Mouse (Mus musculus) midbrain, embryonic 11.5 days (tissue): ENCODE data around the gene 8030474K03Rik. TPM values are rescaled to one million over a fixed set of nuclear protein-coding genes. Genes with fewer than 3 reads are reported as not detected.
"Not testable (repeated sequence)": the region's sequence is repeated elsewhere in the genome, so short reads cannot be mapped to it uniquely, and the experiment has no call there.

ENCODE experiments used
- ATAC-seq: fragments of 200-750 bp; cut with Nextera tagmentation; 2 replicates; pipeline ENCODE4 v1.8.0; 2017; ENCODE audit warnings: moderate TSS enrichment, moderate library complexity; ENCODE audit not compliant: low FRiP score
- DNase-seq: peaks from one replicate; pipeline ENCODE4 v3.0.0; 2015; ENCODE audit warnings: low spot score; ENCODE audit errors: missing footprints
- H3K27ac ChIP-seq: fragments of 300-500 bp; sonication (generic); 2 replicates; pipeline ENCODE4 v1.5.1; 2014; ENCODE audit warnings: low read depth, low read length
- H3K27me3 ChIP-seq: fragments of 300-500 bp; sonication (generic); 2 replicates; pipeline ENCODE4 v1.6.1; 2014; ENCODE audit warnings: mild to moderate bottlenecking, low read length, moderate library complexity, mixed read lengths; ENCODE audit not compliant: control insufficient read depth, insufficient read depth
- H3K36me3 ChIP-seq: fragments of 300-500 bp; sonication (generic); 2 replicates; pipeline ENCODE4 v1.6.1; 2014; ENCODE audit warnings: mild to moderate bottlenecking, low read length, moderate library complexity, mixed read lengths; ENCODE audit not compliant: control insufficient read depth, insufficient read depth
- H3K4me1 ChIP-seq: fragments of 300-500 bp; sonication (generic); 2 replicates; pipeline ENCODE4 v1.6.1; 2014; ENCODE audit warnings: low read length; ENCODE audit not compliant: control insufficient read depth, insufficient read depth
- H3K4me2 ChIP-seq: fragments of 300-500 bp; sonication (generic); 2 replicates; pipeline ENCODE4 v1.6.1; 2014; ENCODE audit warnings: mild to moderate bottlenecking, moderate library complexity
- H3K4me3 ChIP-seq: fragments of 300-500 bp; sonication (generic); 2 replicates; pipeline ENCODE4 v1.5.1; 2014; ENCODE audit warnings: low read depth, low read length
- H3K9ac ChIP-seq: fragments of 300-500 bp; sonication (generic); 2 replicates; pipeline ENCODE4 v1.6.1; 2014; ENCODE audit warnings: low read length
- H3K9me3 ChIP-seq: fragments of 300-500 bp; sonication (generic); 2 replicates; pipeline ENCODE4 v1.6.1; 2016; ENCODE audit warnings: low read length; ENCODE audit not compliant: control insufficient read depth
- WGBS: fragments of 180-500 bp; shearing (Covaris S2); extraction: QIAGEN DNeasy Blood & Tissue Kit; methylation state at CpG from one replicate; pipeline ENCODE4 v1.1.7; 2014; 5-methylcytosine and 5-hydroxymethylcytosine counted together
- polyA plus RNA-seq: library from polyadenylated mRNA; unstranded; fragments of >200 nt; fragmentation: Nextera tagmentation; extraction: Ambion mirVana; gene quantifications from 2 replicates; pipeline ENCODE4 v1.2.1, GENCODE M21; 2014

Gene 8030474K03Rik
- polyA plus RNA-seq, 1 experiment from 2014 or later, result not detected

DNA sequence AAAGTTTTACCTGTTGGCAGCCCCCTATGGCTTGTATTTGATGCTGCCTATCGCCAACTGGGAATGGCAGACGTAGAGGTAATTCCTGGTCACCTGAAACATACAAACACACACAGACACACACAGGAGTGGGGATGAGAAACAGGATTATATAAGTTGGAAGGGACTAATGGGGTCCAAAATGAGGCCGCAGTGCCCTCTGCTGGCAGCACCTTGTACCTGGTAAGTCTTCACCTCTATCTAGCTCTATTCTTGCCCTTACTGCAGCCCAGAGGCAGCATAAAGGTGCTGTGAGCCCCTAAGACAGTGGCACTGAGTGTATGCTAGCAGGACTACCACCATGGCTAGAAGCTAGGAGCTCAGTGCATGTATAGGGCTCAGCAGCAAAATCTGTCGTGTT lies 2.9 kb upstream of the 8030474K03Rik start:
- Histone ChIP-seq H3K36me3 (no peaks in the 10 kb centered on the region), H3K4me2 (no peak overlapping the region), H3K9ac (no peak overlapping the region), H3K9me3 (no peaks in the 10 kb centered on the region), H3K4me3 (no peak overlapping the region), H3K4me1 (no peaks in the 10 kb centered on the region), H3K27ac (no peak overlapping the region), H3K27me3 (peaks cover 2% of the 10 kb centered on the region; the same call in 1 of the 2 replicates)
- no peak for ATAC-seq
- 47% methylated on average over 4 of the region's 4 CpGs for WGBS
- DNase-seq, result peak; percentile 89

DNA sequence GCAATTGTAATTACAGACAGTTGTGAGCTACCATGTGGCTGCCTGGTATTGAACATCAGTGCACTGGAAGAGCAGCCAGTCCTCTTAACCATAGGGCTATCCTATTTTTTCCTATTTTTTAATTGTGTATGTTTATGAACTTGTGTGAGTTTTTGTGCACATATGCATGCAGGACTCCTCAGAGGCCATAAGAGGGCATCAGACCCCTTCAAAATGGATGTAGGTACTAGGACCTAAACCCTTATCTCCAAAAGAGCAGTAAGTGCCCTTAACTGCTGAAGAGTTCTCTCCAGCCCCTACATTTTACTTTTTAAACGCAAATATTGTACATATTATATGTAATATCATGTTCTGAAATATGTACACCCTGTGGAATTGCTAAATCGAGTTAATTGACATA lies 11.1 kb downstream of the 8030474K03Rik start:
- no peaks in the 10 kb centered on the region for H3K9me3 ChIP-seq
- no peaks in the 10 kb centered on the region for H3K36me3 ChIP-seq
- no peak overlapping the region for H3K27ac ChIP-seq
- H3K4me2 ChIP-seq, result no peak overlapping the region
- no peak overlapping the region for H3K9ac ChIP-seq
- ATAC-seq (no peak), DNase-seq (no peak)
- H3K4me3 ChIP-seq, result no peak overlapping the region
- H3K4me1 ChIP-seq, result no peaks in the 10 kb centered on the region
- WGBS, result 29% methylated on average over 2 of the region's 2 CpGs
- H3K27me3 ChIP-seq, result peaks cover 2% of the 10 kb centered on the region; the same call in 1 of the 2 replicates

DNA sequence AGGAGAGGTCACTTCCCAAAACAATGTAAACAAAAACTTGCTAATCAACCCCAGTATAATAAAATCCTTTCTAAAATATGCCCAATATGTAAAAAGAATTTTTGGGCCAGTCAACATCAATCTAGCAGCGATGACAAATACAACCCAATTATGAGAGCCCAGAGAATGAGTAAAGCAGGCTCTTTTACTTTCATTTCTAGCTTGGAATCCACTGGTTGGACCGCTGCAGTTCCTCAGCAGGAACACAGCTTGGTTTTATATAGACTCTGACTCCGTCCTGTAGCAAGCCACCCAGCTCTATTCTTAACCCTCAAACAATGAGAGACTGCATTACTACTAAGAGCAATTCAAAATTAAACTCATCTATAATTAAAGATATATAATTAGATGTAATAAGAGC lies 17.3 kb downstream of the 8030474K03Rik start:
- no peak overlapping the region for H3K27ac ChIP-seq
- 65% methylated on average over 3 of the region's 3 CpGs for WGBS
- H3K4me3 ChIP-seq, result no peak overlapping the region
- no peaks in the 10 kb centered on the region for H3K9me3 ChIP-seq
- no peak overlapping the region for H3K9ac ChIP-seq
- peaks cover 9% of the 10 kb centered on the region for H3K27me3 ChIP-seq
- ATAC-seq, result no peak
- H3K4me1 ChIP-seq, result no peaks in the 10 kb centered on the region
- no peak overlapping the region for H3K4me2 ChIP-seq
- no peaks in the 10 kb centered on the region for H3K36me3 ChIP-seq
- no peak for DNase-seq

DNA sequence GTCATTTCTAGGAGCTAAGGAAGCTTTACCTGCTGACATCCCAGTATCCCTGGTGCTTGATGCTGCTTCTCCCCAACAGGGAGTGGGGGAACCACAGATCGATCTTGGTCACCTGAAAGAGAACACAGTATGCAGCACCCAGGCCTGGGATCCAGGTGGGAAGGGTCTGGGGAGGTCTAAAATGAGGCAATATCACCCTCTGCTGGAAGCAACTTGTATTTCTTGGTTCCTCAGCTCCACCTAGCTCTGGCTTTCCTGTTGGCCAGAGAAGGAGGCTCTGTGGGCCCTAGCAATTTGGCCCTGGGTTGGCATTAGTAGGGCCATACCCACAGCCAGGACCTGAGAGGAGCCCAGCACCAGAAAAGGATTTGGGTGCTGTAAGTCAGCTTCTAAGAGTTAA lies 24.7 kb downstream of the 8030474K03Rik start:
- Histone ChIP-seq H3K4me1 (no peaks in the 10 kb centered on the region), H3K27ac (no peak overlapping the region), H3K9ac (no peak overlapping the region), H3K9me3 (no peaks in the 10 kb centered on the region), H3K36me3 (no peaks in the 10 kb centered on the region), H3K27me3 (peaks cover 6% of the 10 kb centered on the region), H3K4me3 (no peak overlapping the region), H3K4me2 (no peak overlapping the region)
- DNase-seq (no peak), ATAC-seq (no peak)
- 44% methylated on average over 1 of the region's 1 CpGs for WGBS

DNA sequence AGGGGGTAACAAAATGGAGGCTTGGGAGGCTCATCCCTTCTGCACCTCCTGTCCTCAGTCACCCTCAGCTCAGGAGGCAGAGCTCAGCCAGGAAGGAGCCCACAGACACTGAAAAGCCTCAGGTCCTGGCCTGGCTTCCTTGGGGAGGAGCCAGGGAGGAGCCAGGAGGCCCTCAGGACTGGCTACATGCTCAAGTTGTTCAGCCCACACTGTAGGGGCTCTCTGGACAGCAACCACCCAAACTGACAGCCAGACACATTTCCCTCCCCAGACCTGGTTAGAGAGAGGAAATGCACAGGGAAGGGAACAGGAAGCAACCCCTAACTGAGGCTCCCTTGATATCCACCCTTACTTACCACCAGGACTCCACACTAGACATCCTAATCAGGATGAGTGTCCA lies 25.5 kb downstream of the 8030474K03Rik start:
- not testable (repeated sequence) for H3K4me2 ChIP-seq, ATAC-seq, DNase-seq, H3K27ac ChIP-seq, H3K9ac ChIP-seq, H3K9me3 ChIP-seq, H3K4me3 ChIP-seq, H3K36me3 ChIP-seq, H3K27me3 ChIP-seq, H3K4me1 ChIP-seq

DNA sequence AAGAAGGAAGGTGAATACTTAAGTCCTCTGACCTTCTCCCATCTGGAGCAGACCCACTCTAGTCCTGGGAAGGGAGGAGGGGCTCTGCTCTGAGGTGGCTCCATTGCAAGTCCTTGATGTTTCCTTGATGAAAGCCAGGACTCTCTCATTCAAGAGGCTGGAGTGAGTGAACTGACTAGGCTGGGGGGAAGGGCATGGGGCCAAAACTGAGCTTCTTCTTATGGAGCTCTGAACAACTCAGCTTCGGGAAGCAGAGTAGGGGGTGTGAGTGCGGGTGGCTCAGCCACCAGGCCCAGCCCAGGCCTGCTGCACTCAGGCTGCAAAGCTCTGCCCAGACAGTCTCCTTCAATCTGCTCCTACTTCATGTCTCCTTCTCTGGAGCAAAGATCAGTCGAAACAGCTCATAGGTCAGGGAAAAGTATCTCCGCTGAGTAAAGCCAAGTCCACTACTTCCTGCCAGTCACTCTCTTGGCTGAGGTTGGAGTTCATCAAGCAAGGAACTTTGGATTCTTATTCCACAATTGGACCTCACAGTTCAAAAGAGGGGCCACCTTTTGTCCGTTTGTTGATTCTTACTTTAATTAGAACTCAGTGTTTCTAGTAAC lies 52.8 kb downstream of the 8030474K03Rik start:
- peaks cover 50% of the 10 kb centered on the region for H3K27me3 ChIP-seq
- H3K9me3 ChIP-seq, result no peaks in the 10 kb centered on the region
- no peaks in the 10 kb centered on the region for H3K36me3 ChIP-seq
- H3K4me1 ChIP-seq, result no peaks in the 10 kb centered on the region
- no peak overlapping the region for H3K4me2 ChIP-seq
- no peak overlapping the region for H3K4me3 ChIP-seq
- DNase-seq (no peak), ATAC-seq (no peak)
- 42% methylated on average over 5 of the region's 5 CpGs for WGBS
- H3K9ac ChIP-seq, result no peak overlapping the region
- H3K27ac ChIP-seq, result no peak overlapping the region

Other genes with a start within 250 kb of the 8030474K03Rik start
- 237 and 262 TPM in 2 replicates for gene Ogt, start 154.6 kb upstream of the 8030474K03Rik start, polyA plus RNA-seq
- 0.12 and 0.20 TPM in 2 replicates for gene Cxcr3, start 60.4 kb upstream of the 8030474K03Rik start, polyA plus RNA-seq
- gene Gm4779, start 233 bp upstream of the 8030474K03Rik start, polyA plus RNA-seq, result not detected in 2 replicates
- gene Nhsl2, start 54.7 kb downstream of the 8030474K03Rik start, polyA plus RNA-seq, result 6.8 and 10.1 TPM in 2 replicates